Mouse (Mus musculus) heart, embryonic 12.5 days (tissue): ENCODE measurements around the gene Cers4. TPM values are rescaled to one million over a fixed set of nuclear protein-coding genes. Genes with fewer than 3 reads are reported as not detected.
A peak's percentile ranks its signal among the peaks of the same experiment; 100 is the strongest.

ENCODE experiments used
- ATAC-seq: fragments of 200-750 bp; cut with Nextera tagmentation; 2 replicates; pipeline ENCODE4 v1.8.0; 2017; ENCODE audit warnings: moderate TSS enrichment, moderate library complexity; ENCODE audit not compliant: insufficient number of reproducible peaks, low FRiP score
- H3K27ac ChIP-seq: fragments of 300-500 bp; sonication (generic); 2 replicates; pipeline ENCODE4 v1.5.1; 2016; ENCODE audit warnings: mild to moderate bottlenecking, moderate library complexity; ENCODE audit not compliant: poor library complexity, severe bottlenecking
- H3K27me3 ChIP-seq: fragments of 300-500 bp; sonication (generic); replicated peaks from 2 replicates; pipeline ENCODE4 v1.6.1; 2016; ENCODE audit warnings: mild to moderate bottlenecking, moderate library complexity
- H3K36me3 ChIP-seq: fragments of 300-500 bp; sonication (generic); 2 replicates; pipeline ENCODE4 v1.6.1; 2016; ENCODE audit warnings: mild to moderate bottlenecking, moderate library complexity
- H3K4me1 ChIP-seq: fragments of 300-500 bp; sonication (generic); replicated peaks from 2 replicates; pipeline ENCODE4 v1.6.1; 2016; ENCODE audit warnings: mild to moderate bottlenecking
- H3K4me2 ChIP-seq: fragments of 300-500 bp; sonication (generic); 2 replicates; pipeline ENCODE4 v1.6.1; 2016; ENCODE audit warnings: mild to moderate bottlenecking, moderate library complexity
- H3K4me3 ChIP-seq: fragments of 300-500 bp; sonication (generic); 2 replicates; pipeline ENCODE4 v1.5.1; 2016; ENCODE audit warnings: mild to moderate bottlenecking
- H3K9ac ChIP-seq: fragments of 300-500 bp; sonication (generic); 2 replicates; pipeline ENCODE4 v1.6.1; 2016; ENCODE audit warnings: mild to moderate bottlenecking, moderate library complexity
- H3K9me3 ChIP-seq: fragments of 300-500 bp; sonication (generic); replicated peaks from 2 replicates; pipeline ENCODE4 v1.6.1; 2016; ENCODE audit warnings: mild to moderate bottlenecking, moderate library complexity
- WGBS: fragments of 180-500 bp; shearing (Covaris S2); methylation state at CpG from one replicate; pipeline ENCODE4 v1.1.7; 2016; 5-methylcytosine and 5-hydroxymethylcytosine counted together
- polyA plus RNA-seq: library from polyadenylated mRNA; unstranded; fragments of >200 nt; fragmentation: Nextera tagmentation; extraction: Ambion mirVana; gene quantifications from 2 replicates; pipeline ENCODE4 v1.2.1, GENCODE M21; 2016

The Cers4 gene
- polyA plus RNA-seq: 40.1 and 40.7 TPM in 2 replicates

DNA sequence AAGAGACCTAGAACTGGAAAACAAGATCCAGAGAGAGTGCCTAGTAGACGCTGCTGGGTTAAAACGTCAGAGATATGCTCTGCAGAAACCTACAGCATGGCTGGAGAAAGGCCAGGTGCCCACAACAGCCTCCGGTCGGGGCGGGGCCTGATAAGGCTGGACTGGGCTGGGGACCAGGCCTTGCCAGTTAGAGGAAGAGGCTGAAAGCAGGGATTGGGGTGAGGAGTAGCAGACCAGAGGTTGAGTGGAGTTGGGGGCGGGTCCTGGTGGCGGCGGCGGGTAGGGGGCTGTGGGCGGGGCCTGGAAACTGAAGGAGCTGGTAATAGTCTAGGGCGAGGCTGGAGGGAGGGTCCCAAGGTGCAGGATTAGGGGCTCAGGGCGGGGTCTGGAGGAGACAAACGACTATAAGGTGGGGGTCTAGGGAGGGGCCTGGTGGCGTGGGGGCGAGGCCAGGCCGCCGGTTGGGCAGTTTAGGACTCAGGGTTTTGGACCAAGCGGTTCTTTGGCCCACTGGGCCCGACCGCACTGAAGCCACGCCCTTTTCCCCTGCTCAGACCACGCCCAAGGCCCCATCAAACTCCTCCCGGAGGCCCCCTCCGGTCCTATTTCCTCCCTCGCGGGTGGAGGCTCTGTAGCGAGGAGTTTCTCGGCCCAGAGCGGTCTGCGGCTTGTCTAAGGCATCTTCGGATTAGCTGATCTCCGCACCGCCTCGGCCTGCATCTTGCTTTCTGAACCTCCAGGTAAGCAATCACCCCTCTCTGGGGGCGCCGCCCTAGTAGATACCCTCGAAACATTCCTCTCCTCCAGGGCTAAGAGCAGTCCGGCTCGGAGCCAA, at the start of gene Cers4:
TSS of gene Cers4 (plus strand) at position 176 of the 835 bp plus-strand sequence.
- peak within 1 kb of the TSS; percentile 84 for H3K27ac ChIP-seq
- peaks cover 40% of the 10 kb centered on the region for H3K4me1 ChIP-seq
- H3K27me3 ChIP-seq: no peaks in the 10 kb centered on the region
- H3K4me2 ChIP-seq: peak within 1 kb of the TSS; percentile 83
- peak within 1 kb of the TSS; percentile 84 for H3K9ac ChIP-seq
- WGBS: under 1% methylated on average over 39 of the region's 39 CpGs
- ATAC-seq: peak; percentile 92
- peaks cover 5% of the 10 kb centered on the region for H3K36me3 ChIP-seq
- H3K4me3 ChIP-seq: peak within 1 kb of the TSS; percentile 69
- no peaks in the 10 kb centered on the region for H3K9me3 ChIP-seq

DNA sequence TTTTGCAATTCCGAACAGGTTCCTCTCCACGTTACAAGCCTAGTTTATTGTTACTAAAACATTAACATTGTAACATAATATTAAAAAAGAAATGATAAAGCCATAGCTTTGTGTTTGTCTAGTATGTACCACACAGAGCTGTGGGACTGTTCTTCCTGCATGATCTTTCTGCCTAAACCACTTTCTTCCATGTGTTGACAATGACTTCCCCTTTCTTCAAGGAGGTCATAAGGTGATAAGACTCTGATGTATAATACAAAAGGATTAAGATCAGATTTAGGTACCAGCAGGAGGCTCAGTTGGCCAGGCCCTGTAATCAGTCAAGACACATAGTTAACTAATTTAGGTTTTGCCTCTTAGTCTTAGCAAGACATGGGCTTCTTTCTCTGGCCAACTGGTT, 34.7 kb upstream of the Cers4 start:
- H3K27ac ChIP-seq: no peak overlapping the region
- no peak overlapping the region for H3K4me3 ChIP-seq
- WGBS: 67% methylated on average over 2 of the region's 2 CpGs
- H3K9me3 ChIP-seq: no peaks in the 10 kb centered on the region
- H3K27me3 ChIP-seq: no peaks in the 10 kb centered on the region
- no peaks in the 10 kb centered on the region for H3K4me1 ChIP-seq
- H3K9ac ChIP-seq: no peak overlapping the region
- H3K4me2 ChIP-seq: no peak overlapping the region
- no peak for ATAC-seq
- no peaks in the 10 kb centered on the region for H3K36me3 ChIP-seq

DNA sequence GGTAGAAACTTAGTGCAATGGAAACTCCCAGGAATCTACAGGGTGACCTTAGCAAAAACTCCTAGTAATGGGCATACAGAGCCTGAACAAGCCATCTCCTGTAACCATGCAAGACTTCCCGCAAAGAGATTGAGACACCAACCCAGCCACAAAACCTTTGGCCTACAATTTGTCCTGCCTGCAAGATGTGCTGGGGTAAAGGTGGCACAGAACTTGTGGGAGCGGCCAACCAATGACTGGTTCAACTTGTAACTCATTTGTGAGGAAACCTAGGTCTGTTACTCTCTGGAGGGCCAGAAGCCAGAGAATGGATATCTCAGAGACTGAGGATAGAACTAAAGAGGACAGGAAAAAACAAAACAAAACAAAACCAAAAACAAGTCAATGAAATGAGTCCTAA, 29.8 kb upstream of the Cers4 start:
- ATAC-seq: no peak
- no peak overlapping the region for H3K4me2 ChIP-seq
- no peaks in the 10 kb centered on the region for H3K36me3 ChIP-seq
- no peak overlapping the region for H3K27ac ChIP-seq
- H3K9me3 ChIP-seq: no peaks in the 10 kb centered on the region
- no peaks in the 10 kb centered on the region for H3K27me3 ChIP-seq
- 78% methylated on average over 2 of the region's 2 CpGs for WGBS
- H3K9ac ChIP-seq: no peak overlapping the region
- H3K4me3 ChIP-seq: no peak overlapping the region
- no peaks in the 10 kb centered on the region for H3K4me1 ChIP-seq

DNA sequence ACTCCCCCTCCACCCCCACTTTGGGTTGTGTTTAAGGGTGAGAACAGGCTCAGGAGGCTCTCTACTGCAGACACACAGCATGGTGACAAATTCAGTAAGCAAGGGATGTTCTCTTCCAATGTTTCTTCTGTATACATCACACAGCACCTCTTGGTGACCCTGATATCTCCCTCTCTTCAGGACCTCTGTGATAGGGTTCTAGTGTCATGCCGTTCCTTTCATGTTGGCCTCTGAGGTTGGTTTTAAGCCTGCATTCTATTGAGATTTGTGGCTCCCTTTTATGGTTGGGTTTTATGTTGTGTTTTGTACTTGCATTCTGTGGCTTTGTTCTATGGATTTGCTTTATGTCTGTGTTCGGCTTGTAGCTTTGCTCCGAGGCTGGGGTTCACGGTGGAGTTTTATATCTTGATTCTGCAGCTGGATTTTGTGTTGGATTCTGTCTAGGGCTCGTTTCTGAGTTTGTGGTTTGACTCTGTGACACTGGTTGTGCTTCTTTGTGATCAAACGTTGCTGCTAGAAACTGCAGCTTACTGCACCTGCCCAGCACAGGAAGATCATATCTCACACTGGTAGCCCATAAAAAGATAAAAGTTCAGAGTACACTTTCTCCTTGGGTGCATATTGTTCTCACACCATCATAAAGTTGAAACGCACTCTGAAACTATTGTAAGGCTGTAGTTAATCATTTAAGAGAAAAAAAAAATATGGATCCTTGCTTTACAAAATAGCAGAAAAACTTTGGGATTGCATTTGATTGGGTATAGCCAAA, 18.2 kb upstream of the Cers4 start:
- Histone ChIP-seq H3K4me3 (no peak overlapping the region), H3K27ac (no peak overlapping the region), H3K9ac (no peak overlapping the region), H3K27me3 (no peaks in the 10 kb centered on the region), H3K4me1 (no peaks in the 10 kb centered on the region), H3K4me2 (no peak overlapping the region), H3K9me3 (no peaks in the 10 kb centered on the region), H3K36me3 (no peaks in the 10 kb centered on the region)
- 76% methylated on average over 7 of the region's 7 CpGs for WGBS
- no peak for ATAC-seq

DNA sequence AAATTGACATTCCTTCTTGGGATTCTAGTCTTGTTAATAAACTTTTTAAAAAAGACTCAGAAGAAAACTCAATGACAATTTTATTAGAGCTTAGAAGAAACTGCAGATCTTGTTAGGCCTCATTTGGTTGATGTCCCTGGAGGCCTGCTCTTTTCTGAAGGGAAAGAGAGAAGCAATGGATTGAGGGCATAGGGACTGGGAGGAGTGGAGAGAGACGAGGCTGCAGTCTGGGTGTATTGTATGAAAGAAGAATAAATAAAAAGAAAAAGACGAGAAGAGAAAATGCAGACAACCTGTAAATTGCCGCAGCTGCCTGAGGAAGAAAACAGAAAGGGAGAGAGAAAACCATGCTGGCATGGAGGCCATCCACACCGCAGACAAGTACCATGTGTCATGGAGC, 11.7 kb upstream of the Cers4 start:
- no peak for ATAC-seq
- Histone ChIP-seq H3K9ac (no peak overlapping the region), H3K4me3 (no peak overlapping the region), H3K27ac (no peak overlapping the region), H3K27me3 (no peaks in the 10 kb centered on the region), H3K4me2 (no peak overlapping the region), H3K36me3 (no peaks in the 10 kb centered on the region), H3K9me3 (no peaks in the 10 kb centered on the region), H3K4me1 (peaks cover 5% of the 10 kb centered on the region; the same call in 1 of the 2 replicates)
- 77% methylated on average over 4 of the region's 4 CpGs for WGBS

DNA sequence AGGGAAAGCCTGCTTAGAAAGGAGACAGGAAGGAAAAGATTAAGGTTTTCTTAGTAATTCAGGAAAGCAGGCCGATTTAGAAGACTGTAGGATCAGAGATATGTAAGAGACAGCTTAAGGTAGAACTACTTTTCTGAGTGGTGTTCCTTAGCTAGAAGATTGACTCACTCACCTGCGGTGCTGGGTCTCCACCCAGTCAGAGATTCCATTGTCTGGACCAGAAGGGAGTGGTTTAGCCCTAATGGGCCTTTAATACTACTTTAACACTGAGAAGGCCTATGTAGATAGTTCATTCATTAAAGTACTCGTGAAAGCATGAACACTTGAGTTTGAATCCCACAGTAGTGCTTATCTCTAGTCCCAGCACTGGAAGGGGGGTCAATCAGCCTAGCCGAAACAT, 11.2 kb upstream of the Cers4 start:
- Histone ChIP-seq H3K27ac (no peak overlapping the region), H3K9me3 (no peaks in the 10 kb centered on the region), H3K36me3 (no peaks in the 10 kb centered on the region), H3K4me1 (peaks cover 5% of the 10 kb centered on the region; the same call in 1 of the 2 replicates), H3K9ac (no peak overlapping the region), H3K4me2 (no peak overlapping the region), H3K27me3 (no peaks in the 10 kb centered on the region), H3K4me3 (no peak overlapping the region)
- no peak for ATAC-seq
- 62% methylated on average over 4 of the region's 4 CpGs for WGBS

DNA sequence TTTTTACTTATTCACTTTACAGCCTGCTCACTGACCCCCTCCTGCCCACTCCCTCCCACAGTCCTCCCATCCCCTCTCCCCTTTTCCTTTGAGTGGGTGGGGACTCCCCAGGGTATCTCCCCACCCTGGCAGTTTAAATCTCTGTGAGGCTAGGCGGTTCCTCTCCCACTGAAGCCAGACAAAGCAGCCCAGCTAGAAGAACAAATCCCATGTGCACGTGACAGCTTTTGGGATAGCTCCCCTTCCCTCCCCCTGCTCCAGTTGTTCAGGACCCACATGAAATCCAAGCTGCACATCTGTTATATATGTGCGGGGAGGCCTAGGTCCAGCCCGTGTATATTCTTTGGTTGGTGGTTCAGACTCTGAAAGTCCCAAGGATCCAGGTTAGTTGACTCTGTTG, 10.3 kb upstream of the Cers4 start:
- no peak overlapping the region for H3K4me2 ChIP-seq
- H3K9ac ChIP-seq: no peak overlapping the region
- WGBS: 81% methylated on average over 4 of the region's 4 CpGs
- no peak for ATAC-seq
- H3K27ac ChIP-seq: no peak overlapping the region
- no peaks in the 10 kb centered on the region for H3K36me3 ChIP-seq
- peaks cover 5% of the 10 kb centered on the region; the same call in 1 of the 2 replicates for H3K4me1 ChIP-seq
- no peaks in the 10 kb centered on the region for H3K27me3 ChIP-seq
- no peaks in the 10 kb centered on the region for H3K9me3 ChIP-seq
- H3K4me3 ChIP-seq: no peak overlapping the region

DNA sequence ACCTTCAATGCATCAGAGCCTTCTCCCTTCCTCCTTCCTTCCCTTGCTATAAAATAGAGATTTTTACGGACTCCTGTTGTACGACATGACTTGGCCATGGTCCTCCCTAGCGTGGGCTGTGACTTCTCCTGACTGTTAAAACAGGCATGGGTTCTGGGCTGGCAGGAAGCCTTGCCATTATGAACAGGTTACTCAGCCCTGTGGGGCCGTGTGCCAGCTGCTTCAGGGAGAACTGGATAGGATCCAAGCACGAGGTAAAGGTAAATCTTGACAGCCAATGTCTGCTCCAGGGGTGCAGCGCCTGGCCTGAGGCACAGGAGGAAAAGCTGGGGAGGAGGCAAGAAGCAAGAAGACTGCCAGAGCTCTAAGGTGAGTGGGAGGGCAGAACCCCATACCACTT, 9.5 kb upstream of the Cers4 start:
- Histone ChIP-seq H3K4me1 (peaks cover 5% of the 10 kb centered on the region; the same call in 1 of the 2 replicates), H3K9ac (no peak overlapping the region), H3K4me2 (no peak overlapping the region), H3K36me3 (no peaks in the 10 kb centered on the region), H3K27me3 (no peaks in the 10 kb centered on the region), H3K4me3 (no peak overlapping the region), H3K27ac (no peak overlapping the region), H3K9me3 (no peaks in the 10 kb centered on the region)
- no peak for ATAC-seq
- 73% methylated on average over 6 of the region's 6 CpGs for WGBS

DNA sequence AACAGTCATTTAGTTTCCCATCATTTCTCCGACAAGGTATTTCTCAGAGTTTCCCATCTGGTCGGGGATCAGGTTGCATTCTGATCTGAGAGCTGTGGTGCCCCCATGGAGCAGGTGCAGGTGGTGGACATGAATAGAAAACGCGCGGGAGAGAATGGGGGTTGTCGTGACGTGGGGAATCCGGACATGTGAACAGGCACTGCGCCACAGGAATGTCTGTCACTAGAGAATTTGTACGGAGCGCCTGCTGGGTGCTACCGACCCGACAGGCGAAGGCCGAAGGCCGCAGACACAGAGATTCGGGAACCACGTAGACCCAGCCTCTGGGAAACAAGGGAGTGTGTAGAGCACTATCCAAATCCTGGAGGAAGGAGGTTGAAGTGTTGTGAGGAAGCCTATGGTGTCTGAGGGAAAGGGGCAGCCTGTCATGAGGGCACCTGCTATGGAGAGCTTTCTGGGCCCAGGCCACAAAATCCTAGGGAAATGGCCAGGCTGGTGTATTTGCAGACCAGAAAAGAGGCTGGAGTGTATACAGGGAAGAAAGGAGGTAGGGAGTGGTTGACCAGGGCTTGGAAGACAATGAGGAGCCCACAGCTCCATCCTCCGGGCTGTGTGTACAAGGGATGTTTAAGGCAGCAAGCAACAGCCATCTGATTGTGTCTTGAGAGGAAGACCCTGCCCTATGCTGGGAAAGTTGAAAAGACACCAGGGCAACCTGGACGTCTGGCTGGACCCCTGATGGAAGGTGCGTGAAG, 1.0 kb downstream of the Cers4 start:
- Histone ChIP-seq H3K4me1 (peaks cover 40% of the 10 kb centered on the region), H3K27ac (peak overlapping the region; percentile 84)
- ATAC-seq: peak; percentile 26

DNA sequence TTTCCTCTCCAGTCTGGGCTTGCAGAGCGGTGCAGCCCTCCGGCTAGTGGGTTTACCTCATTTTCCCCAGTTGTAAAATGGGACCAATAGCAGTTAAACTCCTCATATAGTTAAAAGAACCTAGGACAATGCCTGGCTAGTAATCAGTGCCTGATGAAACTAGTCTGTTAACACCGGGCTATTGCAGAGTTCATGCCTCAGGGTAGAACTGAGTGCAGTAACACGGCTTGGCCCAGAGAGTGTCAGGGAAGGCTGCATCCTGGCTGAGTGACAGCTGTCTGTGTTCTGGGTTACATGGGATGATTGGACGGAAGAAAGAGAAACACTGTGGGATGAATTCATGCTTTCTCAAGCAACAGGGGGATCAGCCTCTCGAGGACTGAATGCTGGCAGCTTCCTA, 3.1 kb downstream of the Cers4 start:
- H3K4me3 ChIP-seq: peak overlapping the region; percentile 6; the same call in 1 of the 2 replicates
- H3K27me3 ChIP-seq: no peaks in the 10 kb centered on the region
- no peak for ATAC-seq
- peaks cover 55% of the 10 kb centered on the region for H3K4me1 ChIP-seq
- H3K9me3 ChIP-seq: no peaks in the 10 kb centered on the region
- H3K27ac ChIP-seq: no peak overlapping the region
- peak overlapping the region; percentile 83 for H3K4me2 ChIP-seq
- WGBS: 66% methylated on average over 6 of the region's 6 CpGs
- H3K9ac ChIP-seq: no peak overlapping the region
- H3K36me3 ChIP-seq: peaks cover 14% of the 10 kb centered on the region

More for the DNA sequence above, 1.0 kb downstream of the Cers4 start:
- peaks cover 12% of the 10 kb centered on the region for H3K36me3 ChIP-seq
- H3K4me2 ChIP-seq: peak overlapping the region; percentile 83
- no peaks in the 10 kb centered on the region for H3K9me3 ChIP-seq
- WGBS: 7% methylated on average over 21 of the region's 21 CpGs
- peak overlapping the region; percentile 69 for H3K4me3 ChIP-seq
- H3K9ac ChIP-seq: peak overlapping the region; percentile 84
- no peaks in the 10 kb centered on the region for H3K27me3 ChIP-seq

DNA sequence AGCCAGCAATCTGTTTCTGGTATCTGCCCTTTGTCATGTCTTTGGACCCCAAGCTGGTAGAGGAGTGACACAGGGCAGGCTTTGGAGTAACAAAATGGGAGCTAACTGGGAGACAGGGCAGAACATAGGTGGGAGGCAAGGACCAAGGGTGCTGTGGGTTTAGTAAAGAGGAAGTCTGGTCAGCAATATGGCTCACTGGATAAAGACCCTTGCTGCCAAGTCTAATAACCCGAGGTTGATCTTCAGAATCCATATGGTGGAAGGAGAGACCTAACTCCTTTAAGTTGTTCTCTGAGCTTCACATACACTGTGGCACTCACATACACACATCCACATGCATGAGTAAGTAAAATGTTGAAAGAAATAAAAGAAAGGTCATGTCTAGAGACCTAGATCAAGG, 4.8 kb downstream of the Cers4 start:
- Histone ChIP-seq H3K9ac (no peak overlapping the region), H3K27ac (no peak overlapping the region), H3K27me3 (no peaks in the 10 kb centered on the region), H3K4me1 (peaks cover 46% of the 10 kb centered on the region), H3K4me2 (no peak overlapping the region), H3K9me3 (no peaks in the 10 kb centered on the region), H3K4me3 (no peak overlapping the region), H3K36me3 (peaks cover 31% of the 10 kb centered on the region)
- no peak for ATAC-seq
- WGBS: 67% methylated on average over 1 of the region's 1 CpGs
